Mouse (Mus musculus): ENCODE data around the gene Cmah. TPM values are rescaled to one million over a fixed set of nuclear protein-coding genes. Genes with fewer than 3 reads are reported as not detected.

The Cmah gene
- total and polyA plus RNA-seq, 3 experiments: 1.4 to 2.2 TPM; not detected in 1

DNA sequence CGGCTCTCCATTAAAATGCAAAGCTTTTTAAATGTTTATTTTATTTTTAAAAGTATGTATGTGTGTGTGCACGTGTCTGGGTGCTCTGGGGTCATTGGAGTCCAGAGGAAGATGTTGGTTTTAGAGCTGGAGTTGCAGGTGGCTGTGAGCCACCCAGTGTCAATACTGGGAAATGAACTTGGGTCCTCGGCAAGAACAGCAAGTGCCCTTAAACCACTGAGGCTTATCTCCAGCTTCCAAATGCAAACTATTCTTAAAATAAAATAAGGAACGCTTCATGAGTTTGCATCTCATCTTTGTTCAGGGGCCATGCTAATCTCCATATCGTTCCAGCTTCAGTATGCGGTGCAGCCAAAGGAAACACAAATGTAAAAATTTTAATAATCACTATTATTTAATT lies 159.2 kb downstream of the Cmah start (continued):
- peak; percentile 40 for TF ChIP-seq SMC3 (IDR thresholded peaks at IDR 0.05; ENCODE audit: low read depth, low read length)
- no peak for TF ChIP-seq TBP (IDR thresholded peaks at IDR 0.05; ENCODE audit: low read depth, low read length)
- TF ChIP-seq MYC (IDR thresholded peaks at IDR 0.05; ENCODE audit: low read depth, low read length): no peak
- TF ChIP-seq CHD2 (IDR thresholded peaks at IDR 0.05; ENCODE audit: low read length): no peak

DNA sequence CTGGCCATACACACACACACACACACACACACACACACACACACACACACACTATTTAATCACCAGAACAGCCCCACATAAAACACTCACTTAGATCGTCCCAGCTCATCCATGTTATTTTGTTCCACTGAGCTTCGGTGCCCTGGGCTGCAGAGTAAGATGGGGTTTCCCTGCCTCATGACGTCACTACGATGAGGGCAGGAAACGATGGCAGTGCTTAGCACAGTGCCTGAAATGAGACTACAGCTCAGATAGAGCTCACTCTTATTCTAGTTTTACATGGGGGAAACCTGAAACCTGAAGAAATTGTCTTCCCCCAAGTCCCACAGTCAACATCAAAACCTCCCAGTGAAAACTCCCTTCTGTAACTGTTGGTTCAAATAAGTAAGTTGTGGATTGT lies 159.9 kb downstream of the Cmah start:
- H3K27me3 ChIP-seq (ENCODE audit: control insufficient read depth in 1 of 2, insufficient read depth in 2 of 2, low read length in 2 of 2): no peaks in the 10 kb centered on the region
- H3K4me1 ChIP-seq (ENCODE audit: control insufficient read depth in 1 of 2, insufficient read depth in 2 of 2, low read length in 2 of 2): peaks cover 32 to 44% of the 10 kb centered on the region in 2 experiments

DNA sequence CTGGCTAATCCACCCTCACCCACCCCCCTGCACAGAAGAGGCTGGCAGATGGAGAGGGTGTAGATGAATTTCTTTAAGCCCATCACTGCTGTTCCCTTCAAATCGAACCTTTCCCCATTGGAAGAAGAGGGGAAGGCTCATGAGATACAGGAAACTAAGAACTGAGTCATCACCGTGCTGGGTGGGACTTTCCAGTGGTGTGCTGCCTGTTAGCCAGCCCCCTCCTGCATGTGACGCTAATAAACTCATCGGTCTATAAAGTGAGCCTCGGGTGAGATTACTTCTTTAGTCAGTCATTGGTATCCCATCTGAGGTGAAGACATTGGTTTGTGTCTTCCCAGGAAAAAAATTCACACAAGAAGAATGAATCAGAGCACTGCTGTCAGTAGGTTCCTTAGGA lies 160.3 kb downstream of the Cmah start:
- H3K4me1 ChIP-seq (ENCODE audit: control insufficient read depth in 1 of 2, insufficient read depth in 2 of 2, low read length in 2 of 2): peaks cover 36 to 47% of the 10 kb centered on the region in 2 experiments
- no peaks in the 10 kb centered on the region for H3K79me2 ChIP-seq (ENCODE audit: control insufficient read depth, insufficient read depth, low read length, poor library complexity)
- no peak overlapping the region for H3K9ac ChIP-seq (ENCODE audit: control insufficient read depth, low read depth, low read length, poor library complexity, severe bottlenecking)
- TF ChIP-seq ZKSCAN1 (IDR thresholded peaks at IDR 0.05; ENCODE audit: low read depth, low read length) (no peak), MXI1 (IDR thresholded peaks at IDR 0.05; ENCODE audit: low read depth, low read length) (no peak), POLR2AphosphoS5 (IDR thresholded peaks at IDR 0.05; ENCODE audit: borderline replicate concordance, low read depth, low read length) (no peak), POLR2AphosphoS2 (IDR thresholded peaks at IDR 0.05; ENCODE audit: low read length) (no peak), ZC3H11A (IDR thresholded peaks at IDR 0.05; ENCODE audit: low read depth, low read length) (no peak), POLR2A (IDR thresholded peaks at IDR 0.05; ENCODE audit: control insufficient read depth in 1 of 2, insufficient read depth in 1 of 2, low read depth in 1 of 2, low read length in 2 of 2, poor library complexity in 1 of 2) (no peak), MAX (IDR thresholded peaks at IDR 0.05; ENCODE audit: low read length) (no peak), ETS1 (IDR thresholded peaks at IDR 0.05; ENCODE audit: low read depth, low read length) (no peak), MAFK (IDR thresholded peaks at IDR 0.05; ENCODE audit: borderline replicate concordance, low read depth, low read length) (no peak), MAZ (IDR thresholded peaks at IDR 0.05; ENCODE audit: low read depth, low read length) (no peak), CHD2 (IDR thresholded peaks at IDR 0.05; ENCODE audit: low read length) (no peak), ELF1 (IDR thresholded peaks at IDR 0.05; ENCODE audit: low read depth, low read length) (no peak), JUND (IDR thresholded peaks at IDR 0.05; ENCODE audit: low read depth, low read length) (no peak)
- DNase-seq (ENCODE audit: low read depth, low spot score): no peak
- H3K27me3 ChIP-seq (ENCODE audit: control insufficient read depth in 1 of 2, insufficient read depth in 2 of 2, low read length in 2 of 2): no peaks in the 10 kb centered on the region
- no peaks in the 10 kb centered on the region for H3K9me3 ChIP-seq (replicated peaks; ENCODE audit: insufficient read depth, low read length)
- no peak overlapping the region for H3K27ac ChIP-seq (ENCODE audit: control insufficient read depth, low read depth, low read length)
- peaks cover 0 to 48% of the 10 kb centered on the region in 2 experiments; a peak in 2 of 4 replicates for H3K36me3 ChIP-seq (ENCODE audit: control insufficient read depth in 1 of 2, insufficient read depth in 2 of 2, low read length in 2 of 2)
- H3K4me3 ChIP-seq (ENCODE audit: control insufficient read depth in 1 of 2, insufficient read depth in 1 of 2, low read depth in 2 of 2, low read length in 2 of 2): no peak overlapping the region

More for the DNA sequence above, 159.9 kb downstream of the Cmah start:
- no peak overlapping the region for H3K4me3 ChIP-seq (ENCODE audit: control insufficient read depth in 1 of 2, insufficient read depth in 1 of 2, low read depth in 2 of 2, low read length in 2 of 2)
- TF ChIP-seq NRF1 (IDR thresholded peaks at IDR 0.05; ENCODE audit: insufficient read depth, low read depth, low read length, poor library complexity, severe bottlenecking) (no peak), RCOR1 (IDR thresholded peaks at IDR 0.05; ENCODE audit: low read depth, low read length) (no peak), UBTF (IDR thresholded peaks at IDR 0.05; ENCODE audit: borderline replicate concordance, insufficient read depth, low read depth, low read length) (no peak), GABPA (IDR thresholded peaks at IDR 0.05; ENCODE audit: low read depth, low read length) (no peak), CHD2 (IDR thresholded peaks at IDR 0.05; ENCODE audit: low read length) (no peak), CHD1 (IDR thresholded peaks at IDR 0.05; ENCODE audit: low read depth, low read length) (no peak), SIN3A (IDR thresholded peaks at IDR 0.05; ENCODE audit: low read length) (no peak), RAD21 (IDR thresholded peaks at IDR 0.05; ENCODE audit: low read depth, low read length) (no peak), KAT2A (conservative IDR thresholded peaks at IDR 0.05; ENCODE audit: low read depth, low read length) (no peak), USF1 (IDR thresholded peaks at IDR 0.05; ENCODE audit: low read depth, low read length) (no peak)
- DNase-seq (ENCODE audit: low read depth, low spot score): no peak
- H3K27ac ChIP-seq (ENCODE audit: control insufficient read depth, low read depth, low read length): no peak overlapping the region
- no peaks in the 10 kb centered on the region for H3K79me2 ChIP-seq (ENCODE audit: control insufficient read depth, insufficient read depth, low read length, poor library complexity)
- no peak overlapping the region for H3K9ac ChIP-seq (ENCODE audit: control insufficient read depth, low read depth, low read length, poor library complexity, severe bottlenecking)
- H3K36me3 ChIP-seq (ENCODE audit: control insufficient read depth in 1 of 2, insufficient read depth in 2 of 2, low read length in 2 of 2): peaks cover 0 to 44% of the 10 kb centered on the region in 2 experiments; a peak in 2 of 4 replicates
- H3K9me3 ChIP-seq (replicated peaks; ENCODE audit: insufficient read depth, low read length): no peaks in the 10 kb centered on the region
